Mouse (Mus musculus): Measurements from ENCODE around the gene A930004D18Rik.

GRCm38 (mm10) chr2:18059063-18059462 is 21.5 kb upstream of the A930004D18Rik start:
- TF ChIP-seq POLR2A (IDR thresholded peaks at IDR 0.05; ENCODE audit: insufficient read length, low read depth): no peak
- no peak for TF ChIP-seq CEBPB (IDR thresholded peaks at IDR 0.05; ENCODE audit: insufficient read depth, poor library complexity, severe bottlenecking)
- TF ChIP-seq MYOG (IDR thresholded peaks at IDR 0.05; ENCODE audit: control insufficient read depth in 1 of 3, insufficient read depth in 1 of 3, insufficient read length in 2 of 3, low read depth in 2 of 3): no peak
- no peak for TF ChIP-seq MAX (IDR thresholded peaks at IDR 0.05; ENCODE audit: low read depth)
- TF ChIP-seq TCF12 (IDR thresholded peaks at IDR 0.05; ENCODE audit: insufficient read depth, poor library complexity, severe bottlenecking): no peak
- no peak for TF ChIP-seq REST (IDR thresholded peaks at IDR 0.05; ENCODE audit: insufficient read depth, insufficient read length)
- TF ChIP-seq USF1 (IDR thresholded peaks at IDR 0.05; ENCODE audit: low read depth): no peak
